Mouse (Mus musculus): ENCODE results near the gene Rrp1.

- no peak for TF ChIP-seq POLR2A (IDR thresholded peaks at IDR 0.05; ENCODE audit: borderline replicate concordance, control insufficient read depth, low read depth, low read length)
- TF ChIP-seq CTCF (IDR thresholded peaks at IDR 0.05; ENCODE audit: control insufficient read depth, insufficient read depth, low read length) = no peak
These were observed 27.1 kb upstream of the Rrp1 start for GRCm38 (mm10) chr10:78439990-78440389.

All from bone marrow, adult 2 months (tissue).